Mouse (Mus musculus): ENCODE measurements around the gene Rab29. TPM values are rescaled to one million over a fixed set of nuclear protein-coding genes. Genes with fewer than 3 reads are reported as not detected.
"Not testable (repeated sequence)": the region's sequence is repeated elsewhere in the genome, so short reads cannot be mapped to it uniquely, and the experiment has no call there.

The Rab29 gene
- 21.4 and 21.6 TPM in 2 replicates for polyA plus RNA-seq (2015; fragmentation: Nextera tagmentation; extraction: Ambion mirVana)

GRCm38 (mm10) chr1:131867093-131867945 is at the start of gene Rab29:
Rab29 (plus strand) TSS chr1:131867224.
- TF ChIP-seq CTCF (IDR thresholded peaks at IDR 0.05; ENCODE audit: low read depth), result peak; percentile 92
- no peak for TF ChIP-seq EP300 (optimal IDR thresholded peaks at IDR 0.05)
- Histone ChIP-seq H3K27me3 (ENCODE audit: control insufficient read depth, insufficient read depth, low read length) (no peaks in the 10 kb centered on the region), H3K4me3 (ENCODE audit: low read depth, low read length) (peak within 1 kb of the TSS; percentile 74), H3K4me1 (replicated peaks; ENCODE audit: control insufficient read depth, insufficient read depth) (0 out of 2 replicates have a peak, but pooled peaks cover 3% of the 10 kb centered on the region), H3K4me2 (replicated peaks; ENCODE audit: low read depth) (peak within 1 kb of the TSS; percentile 94), H3K27ac (replicated peaks) (peak within 1 kb of the TSS; percentile 46), H3K9ac (ENCODE audit: low read length) (peak within 1 kb of the TSS; percentile 73), H3K9me3 (ENCODE audit: control insufficient read depth, low read length) (no peaks in the 10 kb centered on the region), H3K36me3 (ENCODE audit: control insufficient read depth, insufficient read depth, low read length) (no peaks in the 10 kb centered on the region)
- peak; percentile 93 for DNase-seq (ENCODE audit: low spot score)
- 1% methylated on average over 46 of the region's 46 CpGs for WGBS
- ATAC-seq (ENCODE audit: low FRiP score, low TSS enrichment), result peak; percentile 98

- not testable (repeated sequence) for H3K4me3 ChIP-seq (ENCODE audit: low read depth, low read length); DNase-seq (ENCODE audit: low spot score); H3K4me2 ChIP-seq (replicated peaks; ENCODE audit: low read depth); H3K4me1 ChIP-seq (replicated peaks; ENCODE audit: control insufficient read depth, insufficient read depth); H3K27me3 ChIP-seq (ENCODE audit: control insufficient read depth, insufficient read depth, low read length); H3K9ac ChIP-seq (ENCODE audit: low read length); H3K27ac ChIP-seq (replicated peaks); H3K36me3 ChIP-seq (ENCODE audit: control insufficient read depth, insufficient read depth, low read length); H3K9me3 ChIP-seq (ENCODE audit: control insufficient read depth, low read length); ATAC-seq (ENCODE audit: low FRiP score, low TSS enrichment)
- WGBS, result 74% methylated on average over 8 of the region's 9 CpGs
These were observed 46.7 kb upstream of the Rab29 start for GRCm38 (mm10) chr1:131820353-131820752.

GRCm38 (mm10) chr1:131820887-131821328 is 46.1 kb upstream of the Rab29 start:
- Histone ChIP-seq H3K4me1 (replicated peaks; ENCODE audit: control insufficient read depth, insufficient read depth) (no peaks in the 10 kb centered on the region), H3K9ac (ENCODE audit: low read length) (no peak overlapping the region), H3K36me3 (ENCODE audit: control insufficient read depth, insufficient read depth, low read length) (no peaks in the 10 kb centered on the region), H3K9me3 (ENCODE audit: control insufficient read depth, low read length) (no peaks in the 10 kb centered on the region), H3K27me3 (ENCODE audit: control insufficient read depth, insufficient read depth, low read length) (no peaks in the 10 kb centered on the region), H3K27ac (replicated peaks) (no peak overlapping the region), H3K4me2 (replicated peaks; ENCODE audit: low read depth) (no peak overlapping the region), H3K4me3 (ENCODE audit: low read depth, low read length) (no peak overlapping the region)
- DNase-seq (ENCODE audit: low spot score), result no peak
- WGBS, result 67% methylated on average over 10 of the region's 10 CpGs
- ATAC-seq (ENCODE audit: low FRiP score, low TSS enrichment), result no peak
- TF ChIP-seq EP300 (optimal IDR thresholded peaks at IDR 0.05), result no peak
- TF ChIP-seq CTCF (IDR thresholded peaks at IDR 0.05; ENCODE audit: low read depth), result no peak

DNA sequence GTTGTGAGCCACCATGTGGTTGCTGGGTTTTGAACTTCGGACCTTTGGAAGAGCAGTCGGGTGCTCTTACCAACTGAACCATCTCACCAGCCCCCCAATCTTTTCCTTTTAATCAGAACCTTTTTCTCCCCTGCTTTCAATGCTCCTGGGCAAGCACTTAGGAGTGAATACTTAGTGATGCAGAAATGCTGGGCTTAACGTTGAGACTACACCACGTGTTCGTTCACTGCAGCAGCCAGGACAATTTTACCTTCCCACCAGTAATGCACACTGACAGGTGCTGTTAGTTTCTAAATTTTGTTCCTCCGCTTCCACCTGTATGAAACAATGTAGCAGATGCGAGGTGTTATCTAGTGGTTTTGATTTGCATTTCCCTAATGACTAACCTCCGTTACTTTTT is 44.7 kb upstream of the Rab29 start:
- Histone ChIP-seq H3K4me3 (ENCODE audit: low read depth, low read length) (no peak overlapping the region), H3K9ac (ENCODE audit: low read length) (no peak overlapping the region), H3K4me1 (replicated peaks; ENCODE audit: control insufficient read depth, insufficient read depth) (peaks cover 3% of the 10 kb centered on the region; the same call in 1 of the 2 replicates), H3K4me2 (replicated peaks; ENCODE audit: low read depth) (no peak overlapping the region), H3K36me3 (ENCODE audit: control insufficient read depth, insufficient read depth, low read length) (no peaks in the 10 kb centered on the region), H3K9me3 (ENCODE audit: control insufficient read depth, low read length) (no peaks in the 10 kb centered on the region), H3K27ac (replicated peaks) (no peak overlapping the region), H3K27me3 (ENCODE audit: control insufficient read depth, insufficient read depth, low read length) (no peaks in the 10 kb centered on the region)
- 77% methylated on average over 8 of the region's 8 CpGs for WGBS
- DNase-seq (ENCODE audit: low spot score) (no peak), ATAC-seq (ENCODE audit: low FRiP score, low TSS enrichment) (no peak)
- TF ChIP-seq CTCF (IDR thresholded peaks at IDR 0.05; ENCODE audit: low read depth), result no peak
- TF ChIP-seq EP300 (optimal IDR thresholded peaks at IDR 0.05), result no peak

DNA sequence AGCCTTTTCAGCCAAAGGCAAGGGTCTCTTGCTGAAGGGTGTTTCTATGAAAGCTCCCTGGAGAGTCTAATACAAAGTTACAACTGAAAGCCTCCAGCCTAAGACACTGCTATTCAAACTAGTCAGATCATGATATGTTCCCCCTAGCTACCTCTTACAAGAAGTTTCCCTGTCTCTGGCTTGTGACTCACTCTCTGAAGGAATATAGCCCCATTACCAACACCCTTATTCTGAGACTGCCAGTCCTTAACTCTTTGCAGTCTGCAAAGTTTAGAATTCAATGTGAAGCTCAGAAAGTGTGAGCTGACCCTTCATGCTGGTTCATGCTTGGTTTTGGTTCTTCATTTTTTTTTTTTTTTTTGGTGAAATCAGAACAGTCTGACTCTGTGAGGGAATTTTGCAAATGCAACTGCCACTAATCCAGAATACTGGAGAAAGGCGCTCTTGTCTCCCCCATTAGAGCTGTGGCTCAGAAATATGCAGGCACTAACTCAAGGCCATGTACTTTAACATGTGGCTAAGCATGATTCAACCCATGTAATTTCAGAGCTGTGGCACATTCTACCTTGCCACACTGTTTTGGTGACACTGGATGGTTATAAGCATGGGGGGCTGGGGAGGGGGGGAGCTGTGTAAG is 44.0 kb upstream of the Rab29 start:
- H3K9ac ChIP-seq (ENCODE audit: low read length), result no peak overlapping the region
- ATAC-seq (ENCODE audit: low FRiP score, low TSS enrichment) (no peak), DNase-seq (ENCODE audit: low spot score) (no peak)
- H3K27ac ChIP-seq (replicated peaks), result no peak overlapping the region
- no peaks in the 10 kb centered on the region for H3K9me3 ChIP-seq (ENCODE audit: control insufficient read depth, low read length)
- TF ChIP-seq EP300 (optimal IDR thresholded peaks at IDR 0.05) (no peak), CTCF (IDR thresholded peaks at IDR 0.05; ENCODE audit: low read depth) (no peak)
- no peaks in the 10 kb centered on the region for H3K36me3 ChIP-seq (ENCODE audit: control insufficient read depth, insufficient read depth, low read length)
- H3K4me3 ChIP-seq (ENCODE audit: low read depth, low read length), result no peak overlapping the region
- WGBS, result 82% methylated on average over 1 of the region's 1 CpGs
- H3K4me2 ChIP-seq (replicated peaks; ENCODE audit: low read depth), result no peak overlapping the region
- peaks cover 3% of the 10 kb centered on the region; the same call in 1 of the 2 replicates for H3K4me1 ChIP-seq (replicated peaks; ENCODE audit: control insufficient read depth, insufficient read depth)
- no peaks in the 10 kb centered on the region for H3K27me3 ChIP-seq (ENCODE audit: control insufficient read depth, insufficient read depth, low read length)

GRCm38 (mm10) chr1:131823563-131823962 is 43.5 kb upstream of the Rab29 start:
- no peak overlapping the region for H3K4me3 ChIP-seq (ENCODE audit: low read depth, low read length)
- H3K36me3 ChIP-seq (ENCODE audit: control insufficient read depth, insufficient read depth, low read length), result no peaks in the 10 kb centered on the region
- 57% methylated on average over 5 of the region's 5 CpGs for WGBS
- H3K27me3 ChIP-seq (ENCODE audit: control insufficient read depth, insufficient read depth, low read length), result no peaks in the 10 kb centered on the region
- DNase-seq (ENCODE audit: low spot score), result no peak
- ATAC-seq (ENCODE audit: low FRiP score, low TSS enrichment), result no peak
- no peak overlapping the region for H3K4me2 ChIP-seq (replicated peaks; ENCODE audit: low read depth)
- H3K4me1 ChIP-seq (replicated peaks; ENCODE audit: control insufficient read depth, insufficient read depth), result peaks cover 3% of the 10 kb centered on the region; the same call in 1 of the 2 replicates
- TF ChIP-seq EP300 (optimal IDR thresholded peaks at IDR 0.05) (no peak), CTCF (IDR thresholded peaks at IDR 0.05; ENCODE audit: low read depth) (no peak)
- no peak overlapping the region for H3K27ac ChIP-seq (replicated peaks)
- no peak overlapping the region for H3K9ac ChIP-seq (ENCODE audit: low read length)
- no peaks in the 10 kb centered on the region for H3K9me3 ChIP-seq (ENCODE audit: control insufficient read depth, low read length)

Measured in stomach, postnatal 0 days (tissue).